Mouse (Mus musculus) heart, adult 8-10 months (tissue): ENCODE data around the gene Myh6. TPM values are rescaled to one million over a fixed set of nuclear protein-coding genes. Genes with fewer than 3 reads are reported as not detected.

Source experiments
- DNase-seq: peaks from one replicate; pipeline ENCODE4 v3.0.0; 2022; ENCODE audit warnings: low spot score
- microRNA-seq: library from miRNA; unstranded; fragments of <30 nt; microRNA quantifications from one replicate; pipeline ENCODE4 v1.2.0, GENCODE M21; 2022
- total RNA-seq, 4 experiments: library from RNA; stranded (reverse); gene quantifications; 2 replicates each; pipeline ENCODE4 v1.2.4; 2022

Myh6 gene
- total RNA-seq, 4 experiments from 2014 or later = 18,156 to 23,973 (median 22,335) TPM

DNA sequence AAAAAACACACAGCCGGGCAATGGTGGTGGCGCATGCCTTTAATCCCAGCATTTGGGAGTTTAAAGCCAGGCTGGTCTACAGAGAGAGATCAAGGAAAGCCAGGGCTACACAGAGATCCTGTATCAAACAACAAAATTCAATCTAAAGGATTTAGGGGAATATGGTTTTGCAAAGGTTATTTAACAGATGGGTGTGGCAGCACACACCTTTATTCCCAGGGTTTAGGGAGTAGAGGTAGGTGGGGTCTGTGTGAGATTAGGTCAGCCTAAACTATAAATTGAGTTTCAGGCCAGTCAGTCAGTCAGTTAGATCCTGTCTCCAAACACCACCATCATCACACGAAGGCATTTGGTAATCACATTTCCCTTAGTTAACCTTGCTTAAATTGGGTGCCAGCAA, 74.5 kb downstream of the Myh6 start, which contains the start of gene Pabpn1:
Gene Pabpn1 (plus strand): TSS at position 301 of the 400 bp plus-strand sequence.
- DNase-seq = no peak

Small RNAs within 50 kb of the gene (microRNA-seq; reads per million reads assigned to microRNA genes)
- 2,103 reads per million, percentile 87 among the genes with 10 or more reads in this experiment for gene Mir208a
- 80.1 reads per million, percentile 55 among the genes with 10 or more reads in this experiment for gene Mir208b

Other genes with a start within 250 kb of the Myh6 start
- 1 to 10 TPM; 1.5 to 2.3 (median 2.0) TPM for gene Slc7a8, start 185.0 kb downstream of the Myh6 start, total RNA-seq
- under 1 TPM in 3 of 4 experiments, not detected in 1; 0.25 to 0.49 (median 0.38) TPM for gene Rnf212b, start 152.8 kb downstream of the Myh6 start, total RNA-seq
- 1 to 10 TPM; 6.4 to 9.8 (median 7.5) TPM for gene Homez, start 96.0 kb downstream of the Myh6 start, total RNA-seq
- gene Ppp1r3e, start 89.4 kb downstream of the Myh6 start, total RNA-seq = 1 to 10 TPM; 2.9 to 4.2 (median 3.3) TPM
- 10 to 100 TPM; 44.7 to 52.4 (median 45.5) TPM for gene Bcl2l2, start 83.5 kb downstream of the Myh6 start, total RNA-seq
- gene Gm20521, start 83.5 kb downstream of the Myh6 start, total RNA-seq = 10 to 100 TPM in 1 of 4 experiments, 1 to 10 TPM in 3; 3.4 to 11.8 (median 7.9) TPM
- 10 to 100 TPM; 37.3 to 54.4 (median 50.2) TPM for gene Pabpn1, start 74.4 kb downstream of the Myh6 start, total RNA-seq
- gene Slc22a17, start 53.8 kb downstream of the Myh6 start, total RNA-seq = 1 to 10 TPM; 1.7 to 3.6 (median 2.6) TPM
- gene Efs, start 40.8 kb downstream of the Myh6 start, total RNA-seq = 1 to 10 TPM; 1.6 to 2.6 (median 2.2) TPM
- gene Il25, start 34.2 kb downstream of the Myh6 start, total RNA-seq = not detected
- gene Cmtm5, start 30.7 kb downstream of the Myh6 start, total RNA-seq = 1 to 10 TPM in 1 of 4 experiments, under 1 TPM in 1, not detected in 2; 0.41 to 1.2 TPM
- not detected for gene Gm17428, start 10.0 kb upstream of the Myh6 start, total RNA-seq
- gene Myh7, start 27.7 kb upstream of the Myh6 start, total RNA-seq = 1,000 to 10,000 TPM; 1,453 to 2,519 (median 2,136) TPM
- 10 to 100 TPM; 22.3 to 31.5 (median 25.9) TPM for gene Ngdn, start 48.5 kb upstream of the Myh6 start, total RNA-seq
- gene Zfhx2, start 125.4 kb upstream of the Myh6 start, total RNA-seq = 1 to 10 TPM; 4.8 to 5.6 (median 4.9) TPM
- 10 to 100 TPM; 11.5 to 17.0 (median 14.0) TPM for gene Thtpa, start 127.9 kb upstream of the Myh6 start, total RNA-seq
- 1 to 10 TPM; 2.7 to 4.5 (median 4.1) TPM for gene Ap1g2, start 139.7 kb upstream of the Myh6 start, total RNA-seq
- under 1 TPM in 3 of 4 experiments, not detected in 1; 0.09 to 0.17 (median 0.09) TPM for gene Jph4, start 150.0 kb upstream of the Myh6 start, total RNA-seq